Mouse (Mus musculus) liver, postnatal 0 days (tissue): Measurements from ENCODE around the gene Trem3.

Source experiments
- CTCF ChIP-seq: sonication (generic); IDR thresholded peaks from 2 replicates; pipeline ENCODE4 v1.5.1; 2016; ENCODE audit warnings: antibody characterized with exemption, low read depth
- EP300 ChIP-seq: IDR thresholded peaks from 2 replicates; pipeline ENCODE4 v1.6.1; 2016; ENCODE audit warnings: antibody characterized with exemption, low read depth, mild to moderate bottlenecking

DNA sequence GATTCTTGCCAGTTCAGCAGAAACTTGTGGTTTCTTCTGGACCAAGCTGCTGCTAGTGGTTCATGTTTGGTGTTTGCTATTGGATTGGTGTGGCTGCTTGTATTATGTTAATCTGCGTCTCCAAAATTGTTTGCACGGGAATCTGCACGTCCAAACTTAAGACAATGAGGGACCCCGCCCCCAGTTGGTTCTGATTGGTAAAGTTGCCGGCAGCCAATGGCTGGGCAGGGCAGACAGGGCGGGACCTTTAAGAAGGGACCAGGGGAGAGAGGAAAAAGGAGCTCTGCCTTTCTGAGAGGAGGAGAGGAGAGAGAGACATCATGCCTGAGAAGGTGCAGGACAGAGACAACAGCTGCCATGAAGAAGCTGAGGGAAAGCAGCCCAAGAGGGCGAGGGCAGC, 28.2 kb downstream of the Trem3 start:
- no peak for TF ChIP-seq CTCF
- TF ChIP-seq EP300: no peak
